Mouse (Mus musculus): ENCODE data around the gene Pou3f3.

The Pou3f3 gene

DNA sequence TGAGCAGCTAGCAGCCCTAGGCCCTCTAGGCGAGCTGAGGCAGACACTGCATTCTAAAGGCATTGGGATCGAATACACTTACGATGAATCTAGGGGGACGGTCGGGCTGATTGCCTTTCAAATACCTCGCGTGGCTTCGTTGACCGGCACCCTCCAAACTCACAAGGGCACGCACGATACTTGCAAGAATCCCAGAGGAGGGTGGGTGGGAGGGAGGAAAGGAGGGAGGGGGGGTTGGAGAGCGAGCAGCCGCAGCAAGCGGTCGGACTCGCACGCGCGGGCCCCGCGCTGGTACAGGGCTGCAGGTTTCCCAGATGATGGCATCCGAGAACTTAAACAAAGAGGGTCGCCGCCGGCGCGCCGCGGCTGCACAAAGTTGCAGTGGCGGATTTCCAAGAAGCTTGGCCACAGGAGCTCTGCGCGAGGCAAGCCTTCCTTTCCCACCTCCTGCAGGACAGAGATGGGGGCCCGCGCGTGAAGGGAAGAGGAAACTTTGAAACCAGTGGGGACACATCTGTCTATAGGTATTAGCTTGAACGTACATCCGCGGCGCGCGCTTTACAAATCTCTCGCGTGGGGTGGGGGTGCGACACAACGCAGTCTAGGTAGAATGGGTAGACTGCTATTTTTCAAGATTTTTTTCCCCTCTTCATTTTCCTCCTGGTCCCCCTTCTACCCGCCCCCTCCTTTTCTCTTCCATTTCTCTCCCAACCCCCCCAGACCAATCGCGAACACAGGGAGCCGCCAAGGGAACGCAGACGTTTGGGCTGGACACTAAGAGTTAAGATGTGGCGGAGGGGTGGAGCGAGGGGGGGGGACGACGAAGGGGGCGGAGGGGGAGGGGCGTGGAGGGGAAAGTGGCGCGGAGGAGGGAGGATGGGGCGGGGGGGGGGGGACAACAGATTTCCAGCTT, 647 bp upstream of the Pou3f3 start:
- DNase-seq (ENCODE audit: low spot score in 2 of 2), result no peak

DNA sequence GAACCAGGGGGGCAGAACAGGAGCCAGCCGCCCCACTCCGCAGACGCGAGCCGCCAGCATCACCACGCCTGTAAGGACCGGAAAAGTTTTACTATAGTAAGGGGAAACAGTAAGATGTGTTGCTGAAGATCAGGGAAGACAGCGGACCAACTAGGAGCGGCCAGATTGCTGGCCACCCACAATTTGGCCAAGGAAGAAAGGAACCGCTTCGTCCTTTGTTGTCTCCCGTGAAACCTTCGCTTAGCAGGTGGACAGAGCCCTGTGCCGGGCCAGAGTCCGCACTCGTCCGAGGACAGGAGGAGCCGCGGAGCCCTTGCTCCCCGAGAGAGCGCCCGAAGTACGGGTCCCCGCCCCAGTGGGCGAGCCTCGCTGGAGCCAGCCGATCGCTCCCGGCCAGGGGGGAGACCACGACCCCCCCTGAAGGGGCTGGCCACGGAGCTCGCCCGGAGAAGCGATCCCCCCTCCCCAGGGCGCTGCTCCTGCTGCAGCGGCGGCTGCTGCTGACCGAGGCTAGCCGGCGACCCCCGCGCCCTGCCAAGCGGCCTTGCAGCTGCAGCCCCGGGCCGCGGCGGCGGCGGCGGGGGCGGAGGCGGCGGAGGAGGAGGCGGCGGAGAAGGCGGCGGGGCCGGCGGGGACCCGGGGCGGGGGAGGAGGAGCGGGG, 933 bp downstream of the Pou3f3 start:
- DNase-seq (ENCODE audit: low spot score in 2 of 2), result no peak

GRCm38 (mm10) chr1:42697321-42697755, 1.8 kb downstream of the Pou3f3 start:
- DNase-seq (ENCODE audit: low spot score in 2 of 2), result no peak

DNA sequence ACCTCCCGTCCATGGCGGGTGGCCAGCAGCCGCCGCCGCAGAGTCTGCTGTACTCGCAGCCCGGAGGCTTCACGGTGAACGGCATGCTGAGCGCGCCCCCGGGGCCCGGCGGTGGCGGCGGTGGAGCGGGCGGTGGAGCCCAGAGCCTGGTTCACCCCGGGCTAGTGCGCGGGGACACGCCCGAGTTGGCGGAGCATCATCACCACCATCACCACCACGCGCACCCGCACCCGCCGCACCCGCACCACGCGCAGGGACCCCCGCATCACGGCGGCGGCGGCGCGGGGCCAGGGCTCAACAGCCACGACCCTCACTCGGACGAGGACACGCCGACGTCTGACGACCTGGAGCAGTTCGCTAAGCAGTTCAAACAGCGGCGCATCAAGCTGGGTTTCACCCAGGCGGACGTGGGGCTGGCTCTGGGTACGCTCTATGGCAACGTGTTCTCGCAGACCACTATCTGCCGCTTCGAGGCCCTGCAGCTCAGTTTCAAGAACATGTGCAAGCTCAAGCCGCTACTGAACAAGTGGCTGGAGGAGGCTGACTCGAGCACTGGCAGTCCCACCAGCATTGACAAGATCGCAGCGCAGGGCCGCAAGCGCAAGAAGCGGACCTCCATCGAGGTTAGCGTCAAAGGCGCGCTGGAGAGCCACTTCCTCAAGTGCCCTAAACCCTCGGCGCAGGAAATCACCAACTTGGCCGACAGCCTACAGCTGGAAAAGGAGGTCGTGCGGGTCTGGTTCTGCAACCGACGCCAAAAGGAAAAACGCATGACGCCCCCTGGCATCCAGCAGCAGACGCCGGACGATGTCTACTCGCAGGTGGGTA, 2.4 kb downstream of the Pou3f3 start:
- DNase-seq (ENCODE audit: low spot score in 2 of 2), result no peak

- DNase-seq (ENCODE audit: low spot score in 2 of 2), result no peak
Observed at GRCm38 (mm10) chr1:42698584-42699333, 3.2 kb downstream of the Pou3f3 start.

DNA sequence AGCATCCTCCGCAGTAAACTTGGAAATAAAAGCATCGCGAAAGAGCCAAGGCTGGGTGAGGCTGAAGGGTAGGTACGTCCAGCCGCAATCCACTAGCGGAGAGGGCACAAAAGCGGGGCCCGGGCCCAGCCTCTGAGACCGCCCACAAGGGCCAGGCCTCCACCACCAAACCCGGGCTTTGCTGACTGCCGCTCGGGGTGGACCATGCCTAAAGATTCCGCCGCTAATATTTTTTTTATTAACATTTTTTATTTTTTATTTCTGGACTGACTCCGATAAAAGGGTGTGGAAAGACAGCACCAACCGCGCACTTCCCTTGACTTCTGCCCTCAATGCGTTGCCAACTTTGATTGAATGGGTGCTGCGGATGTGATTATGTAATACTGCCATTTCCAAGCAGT, 3.9 kb downstream of the Pou3f3 start:
- DNase-seq (ENCODE audit: low spot score in 2 of 2), result no peak

DNA sequence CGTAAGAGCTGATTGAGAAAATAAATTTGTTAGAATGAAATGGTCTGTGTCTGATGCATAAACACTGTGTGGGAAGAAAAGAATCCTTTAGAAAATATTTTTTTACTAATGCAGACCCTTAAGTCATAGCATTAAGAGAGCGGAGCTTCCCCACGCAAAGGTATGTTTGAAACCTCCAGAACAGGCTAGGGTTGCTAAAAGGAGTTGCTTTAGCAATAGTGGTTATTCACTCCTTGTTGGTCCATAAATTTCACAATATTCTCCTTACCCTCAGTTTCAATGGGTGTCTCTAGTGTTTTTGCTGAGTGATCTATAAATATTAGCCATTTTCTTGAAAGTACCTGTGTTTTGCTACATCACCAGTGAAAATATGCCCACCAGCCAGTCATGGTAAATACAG, 4.6 kb downstream of the Pou3f3 start:
- DNase-seq (ENCODE audit: low spot score in 2 of 2), result no peak

DNA sequence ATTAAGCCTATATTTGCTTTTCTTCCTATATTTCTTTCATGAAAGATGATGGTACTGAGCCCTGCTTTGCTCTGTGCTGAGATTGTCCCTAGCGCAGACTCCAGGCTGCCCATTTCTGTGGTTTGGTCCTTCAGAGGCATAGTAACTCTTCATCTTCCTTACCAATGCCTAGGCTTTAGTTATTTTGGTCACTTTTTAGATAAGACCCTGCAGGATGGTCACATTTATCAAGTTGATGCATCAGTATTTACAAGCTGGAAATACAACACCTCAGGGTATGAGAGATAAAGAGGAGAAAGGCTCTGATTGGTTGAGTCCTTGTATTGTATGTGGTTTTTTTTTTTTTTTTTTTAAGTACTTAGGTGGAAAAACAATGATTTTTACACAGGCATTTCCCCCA, 5.2 kb downstream of the Pou3f3 start:
- no peak for DNase-seq (ENCODE audit: low spot score in 2 of 2)

- DNase-seq (ENCODE audit: low spot score in 2 of 2), result no peak
Observed at GRCm38 (mm10) chr1:42701833-42702611, 6.5 kb downstream of the Pou3f3 start.

DNA sequence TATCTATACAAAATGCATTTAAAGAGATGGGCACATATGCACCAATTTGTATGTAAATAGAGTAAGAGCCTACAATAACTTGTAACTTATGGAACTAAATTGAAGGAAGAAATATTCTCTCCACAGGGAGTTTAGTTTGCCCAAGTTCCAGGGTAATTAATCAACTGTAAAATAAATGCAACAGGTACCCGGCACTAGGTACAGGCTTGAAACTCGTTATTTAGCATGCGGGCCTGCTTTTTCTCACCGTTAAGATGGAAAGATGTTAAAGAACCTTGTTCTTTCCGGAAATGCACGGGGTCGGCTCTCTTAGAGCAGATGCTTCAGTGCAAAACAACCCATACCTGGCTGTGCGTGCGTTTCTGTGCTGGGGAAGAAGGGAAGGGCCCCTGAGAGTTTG, 7.4 kb downstream of the Pou3f3 start:
- DNase-seq (ENCODE audit: low spot score in 2 of 2), result no peak

GRCm38 (mm10) chr1:42703424-42703823, 7.9 kb downstream of the Pou3f3 start:
- DNase-seq (ENCODE audit: low spot score in 2 of 2), result no peak

GRCm38 (mm10) chr1:42703851-42704613, 8.5 kb downstream of the Pou3f3 start:
- no peak for DNase-seq (ENCODE audit: low spot score in 2 of 2)

GRCm38 (mm10) chr1:42704981-42705810, 9.6 kb downstream of the Pou3f3 start:
- DNase-seq (ENCODE audit: low spot score in 2 of 2), result no peak

DNA sequence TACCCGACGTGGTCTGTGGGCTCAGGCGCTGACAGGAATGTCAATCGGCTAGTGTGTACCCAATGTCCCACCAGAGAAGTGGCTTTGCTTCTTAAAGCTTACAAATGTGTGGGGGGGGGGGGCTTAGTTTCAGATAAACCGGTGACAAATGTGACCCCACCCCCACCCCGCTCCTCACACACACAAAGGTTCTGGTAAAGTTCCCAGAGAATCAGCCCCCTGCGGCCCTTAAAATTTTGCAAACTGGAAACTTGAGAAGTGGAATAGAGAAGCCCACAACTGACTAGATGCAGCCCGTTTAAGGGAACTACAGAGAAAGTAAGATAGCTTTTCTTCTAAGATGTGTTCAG, 10.2 kb downstream of the Pou3f3 start:
- no peak for DNase-seq (ENCODE audit: low spot score in 2 of 2)

DNA sequence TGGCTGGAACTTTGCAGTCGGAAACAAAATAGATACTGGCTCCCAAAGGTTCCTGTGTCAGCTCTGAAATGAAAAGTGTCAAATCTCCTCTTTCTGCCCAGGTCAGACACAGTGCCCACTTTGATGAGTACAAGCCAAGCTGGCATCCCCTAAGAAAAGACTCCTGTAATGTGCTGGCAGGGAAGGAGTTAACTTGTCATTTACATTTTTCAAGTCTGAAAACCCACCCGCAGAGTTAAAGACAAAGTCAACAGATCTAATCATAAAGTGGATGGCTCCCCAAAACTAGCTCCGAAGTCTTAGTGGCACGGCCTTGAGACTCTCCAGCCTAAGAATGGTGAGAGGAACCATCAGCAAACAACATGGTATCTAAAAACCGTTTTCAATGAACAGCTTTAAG, 11.6 kb downstream of the Pou3f3 start:
- DNase-seq (ENCODE audit: low spot score in 2 of 2), result no peak

- no peak for DNase-seq (ENCODE audit: low spot score in 2 of 2)
Observed at GRCm38 (mm10) chr1:42707611-42708130, 12.1 kb downstream of the Pou3f3 start.

DNA sequence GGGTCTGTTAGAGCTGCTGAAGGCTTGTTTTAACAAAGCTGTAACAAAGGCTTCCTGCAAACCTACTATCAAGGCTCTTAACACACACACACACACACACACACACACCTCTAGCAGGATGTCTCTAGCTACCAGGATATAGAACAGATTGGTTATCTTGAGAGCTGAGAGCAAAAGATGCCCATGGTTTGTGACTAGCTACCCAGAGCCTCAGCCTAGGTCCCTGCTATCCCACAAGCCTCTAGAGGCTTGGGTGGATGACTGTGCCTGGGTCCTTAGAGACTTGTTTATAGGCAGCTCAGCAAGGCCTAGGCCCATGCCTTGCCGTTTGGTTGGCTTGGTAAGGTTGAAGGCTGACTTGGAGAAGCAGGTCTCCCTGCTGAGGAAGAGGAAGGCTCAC, 13.5 kb downstream of the Pou3f3 start:
- DNase-seq (ENCODE audit: low spot score in 2 of 2), result no peak

GRCm38 (mm10) chr1:42709431-42710160, 14.0 kb downstream of the Pou3f3 start:
- DNase-seq (ENCODE audit: low spot score in 2 of 2), result no peak
